12 mouse cellular contexts compared by ENCODE assay signal in the genomic region with DNA sequence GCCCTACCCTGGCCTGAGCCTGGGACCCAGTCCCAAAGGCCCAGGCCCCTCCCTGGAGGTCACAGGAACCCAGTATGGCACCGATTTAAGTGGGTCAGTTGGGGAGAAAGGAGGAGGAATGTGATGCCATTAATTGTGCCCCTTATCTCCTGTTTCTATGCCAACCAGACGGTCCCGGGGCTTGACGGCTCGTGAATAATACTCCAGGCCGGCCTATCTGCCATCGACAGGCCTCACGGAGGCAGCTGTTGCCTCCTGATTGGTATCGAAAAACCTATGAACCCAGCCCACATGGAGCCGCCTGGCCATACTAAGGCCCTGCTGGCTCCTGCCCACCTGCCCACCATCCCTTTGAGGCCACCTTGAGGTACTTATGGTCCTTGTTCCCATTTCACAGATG. TPM values are rescaled to one million over a fixed set of nuclear protein-coding genes. Genes with fewer than 3 reads are reported as not detected.
DNase-seq lines count a peak whose midpoint lies in the region; ATAC-seq lines count a peak whose summit lies in the region.
"Had no signal": no experiment of that assay in that cellular context is flagged by ENCODE, and none has a peak within 500 bp of the region (broad histone marks: within the 10 kb centered on the region; RNA-seq: fewer than 3 reads in every experiment).

No protein-coding gene starts in this region.

- no peaks in the 10 kb centered on the region for H3K27me3 ChIP-seq in heart, embryonic 14.5 days (ENCODE audit: control insufficient read depth, insufficient read depth, low read length)
- H3K27me3 ChIP-seq in embryonic facial prominence, embryonic 10.5 days (replicated peaks; ENCODE audit: low read depth, poor library complexity, severe bottlenecking), result peaks cover 77% of the 10 kb centered on the region
- no peaks in the 10 kb centered on the region for H3K27me3 ChIP-seq in liver, embryonic 16.5 days (ENCODE audit: control insufficient read depth, insufficient read depth, low read depth, low read length)

- 31% methylated on average over 10 of the region's 10 CpGs for WGBS in heart, embryonic 14.5 days
- 85% methylated on average over 10 of the region's 10 CpGs for WGBS in embryonic facial prominence, embryonic 10.5 days
- 16% methylated on average over 10 of the region's 10 CpGs for WGBS in liver, embryonic 16.5 days (ENCODE audit: insufficient replicate concordance)

- H3K9me3 ChIP-seq in heart, embryonic 14.5 days (ENCODE audit: control insufficient read depth, low read length), result no peaks in the 10 kb centered on the region
- no peaks in the 10 kb centered on the region for H3K9me3 ChIP-seq in embryonic facial prominence, embryonic 10.5 days
- H3K9me3 ChIP-seq in liver, embryonic 16.5 days (replicated peaks; ENCODE audit: control insufficient read depth, low read length), result no peaks in the 10 kb centered on the region

- peaks cover 66 to 81% of the 10 kb centered on the region in 2 experiments for H3K4me1 ChIP-seq in heart, embryonic 14.5 days (ENCODE audit: control insufficient read depth in 2 of 2, insufficient read depth in 2 of 2, low read length in 2 of 2)
- peaks cover 90% of the 10 kb centered on the region for H3K4me1 ChIP-seq in embryonic facial prominence, embryonic 10.5 days
- H3K4me1 ChIP-seq in liver, embryonic 16.5 days (ENCODE audit: control insufficient read depth, low read depth, low read length), result peaks cover 76% of the 10 kb centered on the region

- intact Hi-C loops in heart, postnatal 14 days (cut with DNase I), result no loop called here
- intact Hi-C loops in left cerebral cortex, postnatal 14 days (cut with DNase I), result no loop called here

- peaks cover 7% of the 10 kb centered on the region; the same call in 1 of the 2 replicates for H3K36me3 ChIP-seq in heart, embryonic 14.5 days (ENCODE audit: control insufficient read depth, insufficient read depth, low read length)
- H3K36me3 ChIP-seq in embryonic facial prominence, embryonic 10.5 days (replicated peaks), result no peaks in the 10 kb centered on the region
- peaks cover 10% of the 10 kb centered on the region for H3K36me3 ChIP-seq in liver, embryonic 16.5 days (ENCODE audit: control insufficient read depth, insufficient read depth)

- no peak for ATAC-seq in heart, embryonic 14.5 days (ENCODE audit: insufficient number of reproducible peaks, insufficient read depth, low FRiP score, low read depth)
- ATAC-seq in liver, embryonic 16.5 days (ENCODE audit: low read depth), result peak; percentile 71
- ATAC-seq: forebrain, postnatal 0 days had no signal

- no peak overlapping the region for H3K4me3 ChIP-seq in heart, embryonic 14.5 days (ENCODE audit: control insufficient read depth in 1 of 2, insufficient read depth in 1 of 2, low read depth in 1 of 2, low read length in 2 of 2)
- 0 out of 2 replicates have a peak overlapping the region, but pooled peaks have one; percentile 5 for H3K4me3 ChIP-seq in embryonic facial prominence, embryonic 10.5 days
- H3K4me3 ChIP-seq in liver, embryonic 16.5 days (ENCODE audit: low read depth, low read length), result peak overlapping the region; percentile 93
- H3K4me3 ChIP-seq: heart, adult 2 months had no signal

- peak overlapping the region; percentile 90; the same call in 1 of the 2 replicates for H3K4me2 ChIP-seq in heart, embryonic 14.5 days (ENCODE audit: low read length)
- peak overlapping the region; percentile 94 for H3K4me2 ChIP-seq in liver, embryonic 16.5 days (ENCODE audit: low read depth, low read length)

- no peak for DNase-seq in heart, postnatal 14 days
- DNase-seq in MEL-GATA-1-ER (ENCODE audit: extremely low read depth, low read depth), result peak; percentile 61
- no peak for DNase-seq in embryonic facial prominence, embryonic 10.5 days (ENCODE audit: low spot score)
- DNase-seq in left cerebral cortex, postnatal 14 days (ENCODE audit: low spot score in 2 of 2), result no peak
- DNase-seq in gastrocnemius, adult 8-10 months (ENCODE audit: low spot score in 2 of 2), result no peak
- no peak for DNase-seq in kidney, postnatal 10 days
- DNase-seq: forebrain, postnatal 0 days; heart, adult 2 months; kidney, adult 11 months; lung, postnatal 14 days had no signal

- H3K27ac ChIP-seq in heart, embryonic 14.5 days (replicated peaks in 1 of 2; ENCODE audit: control insufficient read depth in 1 of 2, insufficient read depth in 1 of 2, low read depth in 2 of 2, low read length in 2 of 2), result no peak overlapping the region
- H3K27ac ChIP-seq in embryonic facial prominence, embryonic 10.5 days (replicated peaks), result peak overlapping the region; percentile 44; the same call in 1 of the 2 replicates
- H3K27ac ChIP-seq in liver, embryonic 16.5 days (ENCODE audit: low read length), result peak overlapping the region; percentile 97
- H3K27ac ChIP-seq: heart, adult 2 months had no signal

- peak overlapping the region; percentile 54 for H3K9ac ChIP-seq in heart, embryonic 14.5 days (ENCODE audit: low read length)
- H3K9ac ChIP-seq in liver, embryonic 16.5 days (ENCODE audit: low read depth, low read length), result peak overlapping the region; percentile 98
- H3K9ac ChIP-seq: forebrain, postnatal 0 days had no signal

RNA-seq across cellular contexts. Expression of a gene that starts 5.0 kb away (rescaled TPM):
- 4.4 and 6.1 TPM in 2 replicates for polyA plus RNA-seq in heart, embryonic 14.5 days (2014; fragmentation: Nextera tagmentation; extraction: Ambion mirVana)
- total RNA-seq in heart, postnatal 14 days (2021), result 10 to 100 TPM; 25.5 to 26.9 TPM
- 1.5 and 2.0 TPM in 2 replicates for polyA plus RNA-seq in embryonic facial prominence, embryonic 10.5 days (2016; fragmentation: Nextera tagmentation; extraction: Ambion mirVana)
- 6.8 and 8.1 TPM in 2 replicates for polyA plus RNA-seq in liver, embryonic 16.5 days (2015; fragmentation: Nextera tagmentation; extraction: Ambion mirVana)
- total RNA-seq in left cerebral cortex, postnatal 14 days (2021), result 10 to 100 TPM; 20.4 to 25.2 TPM
- total RNA-seq in gastrocnemius, adult 8-10 months (2022), result 1 to 10 TPM; 4.7 to 9.2 (median 6.3) TPM

Comparison
In these comparisons a context has a peak if more than half of its experiments do, and no peak if none do; other contexts are left out.
1. H3K27ac ChIP-seq: peak in embryonic facial prominence, embryonic 10.5 days (single experiment) and liver, embryonic 16.5 days (single experiment); none in heart, embryonic 14.5 days (0 of 2).
2. H3K4me3 ChIP-seq: peak in embryonic facial prominence, embryonic 10.5 days (single experiment) and liver, embryonic 16.5 days (single experiment); none in heart, embryonic 14.5 days (0 of 2).